Mouse (Mus musculus): ENCODE data around the gene Styxl1. TPM values are rescaled to one million over a fixed set of nuclear protein-coding genes. Genes with fewer than 3 reads are reported as not detected.

Gene Styxl1
- total and polyA plus RNA-seq, 3 experiments, result 0.17 TPM; not detected in 2

DNA sequence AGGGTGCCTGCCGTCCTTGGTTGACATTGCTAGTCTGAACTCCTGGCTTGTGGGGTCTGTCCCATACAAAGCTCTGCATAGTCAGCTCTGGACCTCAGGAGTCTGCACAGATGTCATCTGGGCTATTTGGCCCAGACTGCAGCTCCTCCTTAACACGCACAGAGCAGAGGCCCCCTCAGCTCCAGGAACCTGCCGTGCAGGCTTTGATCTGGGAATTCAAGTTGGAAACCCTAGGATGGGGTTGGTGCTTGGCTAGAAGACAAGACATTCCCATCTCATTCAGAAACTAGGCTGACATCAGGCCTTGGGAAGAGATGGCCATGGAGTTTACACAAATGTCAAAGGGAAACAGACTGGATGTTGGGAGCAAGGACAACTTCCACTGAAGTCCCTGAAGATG is 46.3 kb upstream of the Styxl1 start:
- Histone ChIP-seq H3K27ac (ENCODE audit: control insufficient read depth, low read depth, low read length) (no peak overlapping the region), H3K36me3 (ENCODE audit: control insufficient read depth in 1 of 2, insufficient read depth in 2 of 2, low read length in 2 of 2) (no peaks in the 10 kb centered on the region), H3K27me3 (ENCODE audit: control insufficient read depth in 1 of 2, insufficient read depth in 2 of 2, low read length in 2 of 2) (peaks cover 3 to 21% of the 10 kb centered on the region in 2 experiments), H3K4me3 (ENCODE audit: control insufficient read depth in 1 of 2, insufficient read depth in 1 of 2, low read depth in 2 of 2, low read length in 2 of 2) (no peak overlapping the region), H3K4me1 (ENCODE audit: control insufficient read depth in 1 of 2, insufficient read depth in 2 of 2, low read length in 2 of 2) (no peaks in the 10 kb centered on the region), H3K9ac (ENCODE audit: control insufficient read depth, low read depth, low read length, poor library complexity, severe bottlenecking) (no peak overlapping the region), H3K9me3 (replicated peaks; ENCODE audit: insufficient read depth, low read length) (no peaks in the 10 kb centered on the region), H3K79me2 (ENCODE audit: control insufficient read depth, insufficient read depth, low read length, poor library complexity) (no peaks in the 10 kb centered on the region)
- TF ChIP-seq SMC3 (IDR thresholded peaks at IDR 0.05; ENCODE audit: low read depth, low read length) (no peak), ZKSCAN1 (IDR thresholded peaks at IDR 0.05; ENCODE audit: low read depth, low read length) (no peak), POLR2AphosphoS5 (IDR thresholded peaks at IDR 0.05; ENCODE audit: borderline replicate concordance, low read depth, low read length) (no peak), CTCF (IDR thresholded peaks at IDR 0.05 in 2 of 3, conservative IDR thresholded peaks at IDR 0.05 in 1 of 3; ENCODE audit: control insufficient read depth in 1 of 3, insufficient read depth in 1 of 3, low read depth in 2 of 3, low read length in 3 of 3, poor library complexity in 1 of 3, severe bottlenecking in 1 of 3) (no peak), TBP (IDR thresholded peaks at IDR 0.05; ENCODE audit: low read depth, low read length) (no peak), USF1 (IDR thresholded peaks at IDR 0.05; ENCODE audit: low read depth, low read length) (no peak), MXI1 (IDR thresholded peaks at IDR 0.05; ENCODE audit: low read depth, low read length) (no peak), TAL1 (IDR thresholded peaks at IDR 0.05; ENCODE audit: low read length) (no peak), ZC3H11A (IDR thresholded peaks at IDR 0.05; ENCODE audit: low read depth, low read length) (no peak), ZNF384 (IDR thresholded peaks at IDR 0.05; ENCODE audit: low read depth, low read length) (no peak), EP300 (IDR thresholded peaks at IDR 0.05; ENCODE audit: low read depth in 1 of 2, low read length in 2 of 2) (no peak), NRF1 (IDR thresholded peaks at IDR 0.05; ENCODE audit: insufficient read depth, low read depth, low read length, poor library complexity, severe bottlenecking) (no peak), RCOR1 (IDR thresholded peaks at IDR 0.05; ENCODE audit: low read depth, low read length) (no peak)
- DNase-seq (ENCODE audit: low read depth, low spot score), result no peak

DNA sequence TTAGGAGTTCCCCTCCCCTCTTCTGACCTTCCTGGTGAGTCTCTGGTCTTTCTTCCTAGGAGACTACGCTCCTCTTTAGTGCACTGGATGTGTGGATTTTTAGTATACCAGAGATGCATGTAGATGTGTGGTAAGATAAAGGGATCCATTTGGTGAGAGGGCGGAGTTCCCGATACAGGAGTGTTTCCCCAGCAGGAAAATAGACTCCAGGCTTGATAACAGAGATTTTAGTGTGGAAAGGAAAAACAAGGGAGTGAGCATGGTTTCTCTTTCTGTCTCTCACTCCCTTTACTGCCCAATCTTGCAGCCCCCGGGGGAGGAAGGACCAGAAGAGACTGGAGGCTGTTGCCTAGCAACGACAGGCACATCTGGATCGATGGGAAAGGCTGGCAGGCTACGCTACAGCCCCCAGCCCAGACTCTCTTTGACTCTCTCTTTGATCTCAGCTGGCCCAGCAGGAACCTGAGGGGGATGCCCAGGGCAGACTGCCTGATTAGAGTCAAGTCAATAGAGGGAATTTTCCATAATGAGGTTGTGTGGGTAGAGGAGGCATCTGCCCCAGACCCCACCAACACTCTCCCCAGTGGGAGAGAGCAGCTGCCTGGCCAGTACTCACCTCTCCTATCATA is 44.2 kb upstream of the Styxl1 start:
- no peak for TF ChIP-seq SIN3A (IDR thresholded peaks at IDR 0.05; ENCODE audit: low read length)
- TF ChIP-seq ZNF384 (IDR thresholded peaks at IDR 0.05; ENCODE audit: low read depth, low read length), result no peak
- no peak for TF ChIP-seq JUND (IDR thresholded peaks at IDR 0.05; ENCODE audit: low read depth, low read length)
- no peak for TF ChIP-seq CHD1 (IDR thresholded peaks at IDR 0.05; ENCODE audit: low read depth, low read length)
- no peak for TF ChIP-seq POLR2A (IDR thresholded peaks at IDR 0.05; ENCODE audit: control insufficient read depth in 1 of 2, insufficient read depth in 1 of 2, low read depth in 1 of 2, low read length in 2 of 2, poor library complexity in 1 of 2)
- TF ChIP-seq CTCF (IDR thresholded peaks at IDR 0.05 in 2 of 3, conservative IDR thresholded peaks at IDR 0.05 in 1 of 3; ENCODE audit: control insufficient read depth in 1 of 3, insufficient read depth in 1 of 3, low read depth in 2 of 3, low read length in 3 of 3, poor library complexity in 1 of 3, severe bottlenecking in 1 of 3), result no peak
- no peak for TF ChIP-seq CHD2 (IDR thresholded peaks at IDR 0.05; ENCODE audit: low read length)
- no peak for TF ChIP-seq TCF12 (IDR thresholded peaks at IDR 0.05; ENCODE audit: low read depth, low read length)
- TF ChIP-seq TBP (IDR thresholded peaks at IDR 0.05; ENCODE audit: low read depth, low read length), result no peak
- no peak for TF ChIP-seq USF1 (IDR thresholded peaks at IDR 0.05; ENCODE audit: low read depth, low read length)
- TF ChIP-seq MYB (IDR thresholded peaks at IDR 0.05; ENCODE audit: low read depth, low read length), result no peak
- TF ChIP-seq POLR2AphosphoS5 (IDR thresholded peaks at IDR 0.05; ENCODE audit: borderline replicate concordance, low read depth, low read length), result no peak
- no peak for TF ChIP-seq HCFC1 (IDR thresholded peaks at IDR 0.05; ENCODE audit: low read depth, low read length)
- no peak for TF ChIP-seq GABPA (IDR thresholded peaks at IDR 0.05; ENCODE audit: low read depth, low read length)
- no peak for TF ChIP-seq TAL1 (IDR thresholded peaks at IDR 0.05; ENCODE audit: low read length)
- TF ChIP-seq RAD21 (IDR thresholded peaks at IDR 0.05; ENCODE audit: low read depth, low read length), result no peak
- TF ChIP-seq ZC3H11A (IDR thresholded peaks at IDR 0.05; ENCODE audit: low read depth, low read length), result no peak
- Histone ChIP-seq H3K79me2 (ENCODE audit: control insufficient read depth, insufficient read depth, low read length, poor library complexity) (no peaks in the 10 kb centered on the region), H3K27me3 (ENCODE audit: control insufficient read depth in 1 of 2, insufficient read depth in 2 of 2, low read length in 2 of 2) (peaks cover 0 to 20% of the 10 kb centered on the region in 2 experiments), H3K9me3 (replicated peaks; ENCODE audit: insufficient read depth, low read length) (no peaks in the 10 kb centered on the region), H3K4me1 (ENCODE audit: control insufficient read depth in 1 of 2, insufficient read depth in 2 of 2, low read length in 2 of 2) (no peaks in the 10 kb centered on the region), H3K4me3 (ENCODE audit: control insufficient read depth in 1 of 2, insufficient read depth in 1 of 2, low read depth in 2 of 2, low read length in 2 of 2) (no peak overlapping the region), H3K36me3 (ENCODE audit: control insufficient read depth in 1 of 2, insufficient read depth in 2 of 2, low read length in 2 of 2) (no peaks in the 10 kb centered on the region), H3K27ac (ENCODE audit: control insufficient read depth, low read depth, low read length) (no peak overlapping the region), H3K9ac (ENCODE audit: control insufficient read depth, low read depth, low read length, poor library complexity, severe bottlenecking) (no peak overlapping the region)
- DNase-seq (ENCODE audit: low read depth, low spot score), result no peak

Data from MEL (cell line).